Mouse (Mus musculus): ENCODE data around the gene Setdb1. TPM values are rescaled to one million over a fixed set of nuclear protein-coding genes. Genes with fewer than 3 reads are reported as not detected.

Setdb1 gene
- total RNA-seq, 2 experiments from 2014 or later, result 28.9 to 40.6 TPM

DNA sequence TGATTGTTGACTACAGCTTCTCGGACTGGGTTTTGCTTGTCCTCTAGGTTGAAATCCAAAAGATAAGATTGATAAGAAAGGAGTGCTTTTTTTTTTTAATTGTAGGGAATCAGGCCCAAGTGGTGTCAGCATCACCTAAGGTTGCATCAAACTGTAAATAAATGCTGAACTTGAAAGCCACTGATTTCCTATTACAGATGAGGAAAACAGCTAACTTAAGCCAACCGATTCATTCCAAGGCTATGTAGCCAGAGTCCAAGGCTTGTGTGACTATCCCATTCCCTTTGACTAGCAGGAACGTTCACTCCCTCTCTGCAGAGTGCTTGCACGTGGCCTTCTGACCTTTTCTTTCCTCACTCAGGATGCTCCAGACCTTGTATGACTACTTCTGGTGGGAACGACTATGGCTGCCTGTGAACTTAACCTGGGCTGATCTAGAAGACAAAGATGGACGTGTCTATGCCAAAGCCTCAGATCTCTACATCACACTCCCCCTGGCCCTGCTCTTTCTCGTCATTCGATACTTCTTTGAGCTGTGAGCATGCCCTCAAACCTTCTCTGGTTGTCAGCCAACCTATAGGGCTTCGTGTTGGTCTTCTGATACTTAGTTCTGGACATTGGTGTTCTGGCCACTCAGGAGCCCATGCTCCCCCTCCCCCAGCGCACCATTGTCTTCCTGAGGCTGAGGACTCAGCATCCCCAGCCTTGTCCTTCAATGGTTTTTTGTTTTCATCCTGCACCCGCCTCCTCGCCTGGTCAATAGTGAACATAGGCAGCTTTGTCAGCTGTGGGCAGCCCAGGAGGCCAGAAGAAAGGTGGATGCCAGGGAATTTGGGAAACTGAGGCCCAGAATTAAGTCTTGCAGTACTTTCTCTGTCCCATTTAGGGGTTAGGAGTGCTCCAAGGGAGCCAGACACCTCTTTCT lies 37.0 kb downstream of the Setdb1 start:
- no peak for ATAC-seq (replicated peaks; ENCODE audit: poor library complexity, severe bottlenecking)

DNA sequence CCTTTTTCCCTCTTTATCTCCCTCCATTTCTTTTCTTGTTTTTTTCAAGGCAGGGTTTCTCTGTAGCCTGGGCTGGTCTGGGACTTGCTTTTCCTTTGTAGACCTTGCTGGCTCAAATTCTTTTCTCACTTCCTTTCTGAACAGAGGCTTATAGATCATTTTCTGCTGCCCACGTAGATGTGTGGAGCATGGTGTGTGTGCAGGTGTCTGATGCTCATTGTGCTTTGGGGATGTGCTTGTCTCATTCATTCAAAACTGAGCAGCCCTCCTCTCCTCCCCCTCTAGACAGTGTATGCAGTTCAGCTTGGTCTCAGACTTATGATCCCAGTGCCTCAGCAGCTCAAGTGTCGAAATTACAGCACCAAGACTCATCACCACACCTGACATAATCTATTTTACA lies 37.9 kb downstream of the Setdb1 start:
- ATAC-seq (replicated peaks; ENCODE audit: poor library complexity, severe bottlenecking), result no peak

DNA sequence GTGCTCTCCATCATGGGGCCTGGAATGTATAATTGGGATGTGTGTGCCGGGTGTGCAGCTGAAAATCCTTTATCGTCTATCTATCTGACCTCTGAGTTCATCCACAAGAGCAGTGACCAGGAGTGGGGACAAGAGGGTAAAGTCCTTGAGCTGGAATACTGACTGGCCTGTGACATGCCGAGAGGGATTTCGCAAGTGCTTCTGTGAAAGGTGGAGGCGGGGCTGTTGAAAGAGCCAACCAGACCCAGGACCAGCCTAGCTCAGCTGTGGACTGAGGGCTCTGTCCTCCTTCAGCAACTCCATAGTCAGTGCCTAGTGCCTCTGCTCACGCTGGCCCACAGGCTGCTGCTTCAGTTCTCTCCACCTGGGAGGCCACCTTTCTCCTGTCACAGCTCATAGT lies 38.5 kb downstream of the Setdb1 start:
- ATAC-seq (replicated peaks; ENCODE audit: poor library complexity, severe bottlenecking), result peak; percentile 50

DNA sequence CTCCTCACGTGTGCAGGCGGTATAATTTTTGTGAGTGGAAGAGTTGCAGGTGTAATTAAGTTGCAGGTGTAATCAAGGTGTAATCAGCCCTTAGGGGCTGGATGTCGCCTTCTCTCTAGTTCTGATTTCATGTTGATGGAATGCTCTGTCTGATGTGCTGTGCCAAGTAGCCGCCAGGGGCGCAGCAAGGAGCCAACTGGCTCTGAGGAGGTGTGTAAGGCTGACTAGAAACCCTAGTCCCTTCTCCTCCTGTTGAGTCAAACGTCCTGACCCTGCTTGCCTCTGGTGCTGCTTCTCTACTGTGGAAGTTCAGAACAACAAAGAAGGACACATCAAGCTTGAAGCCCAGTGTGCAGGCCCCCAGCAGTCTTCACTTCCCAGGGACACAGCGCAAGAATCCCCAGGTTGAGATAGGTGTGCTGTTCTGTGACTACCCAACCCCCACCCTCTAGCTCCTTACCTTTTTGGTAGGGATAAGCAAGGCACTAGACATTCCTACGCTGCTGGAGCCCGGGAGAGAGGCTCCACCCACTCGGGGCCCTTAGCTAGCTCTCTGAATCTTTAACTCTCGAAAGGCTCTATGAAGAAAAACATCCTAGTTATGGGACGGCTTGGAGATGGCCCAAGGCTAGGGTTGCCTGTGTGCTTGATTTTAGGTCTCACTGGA lies 39.5 kb downstream of the Setdb1 start:
- ATAC-seq (replicated peaks; ENCODE audit: poor library complexity, severe bottlenecking), result 0 out of 2 replicates have a peak, but pooled peaks have one; percentile 12

DNA sequence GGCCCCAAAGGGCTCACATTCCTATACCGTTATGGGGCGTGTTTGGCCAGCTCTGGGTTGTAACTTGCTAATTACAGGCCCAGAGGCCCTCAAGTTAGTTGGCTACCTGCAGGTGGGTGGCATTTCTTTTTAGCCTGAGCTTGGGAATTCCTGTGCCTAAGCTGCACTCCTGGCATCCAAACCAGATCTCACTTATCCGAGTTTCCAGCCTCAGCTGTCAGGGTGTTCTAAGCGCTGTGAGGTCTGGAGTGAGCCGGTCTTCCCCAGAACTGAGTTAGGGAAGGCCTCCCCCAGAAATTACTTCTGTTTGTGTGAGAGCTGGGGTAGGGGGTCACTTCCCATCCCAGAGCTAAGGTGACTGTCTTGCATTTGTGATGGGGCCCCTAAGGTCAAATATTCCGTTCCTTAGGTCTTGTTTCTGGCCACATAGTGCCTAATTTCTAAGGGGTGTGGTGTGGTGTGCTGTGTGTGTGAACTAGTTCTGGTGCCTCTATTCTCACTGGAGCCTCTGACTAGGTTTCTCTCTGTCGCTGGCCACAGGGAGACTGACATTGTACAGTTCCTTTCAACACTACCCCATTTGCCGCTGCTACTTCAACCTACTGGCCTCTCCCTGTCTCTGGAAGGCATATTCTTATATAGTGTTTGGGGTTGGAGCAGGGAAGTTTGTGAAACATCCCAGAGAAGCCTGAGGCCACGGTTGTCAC lies 41.0 kb downstream of the Setdb1 start:
- no peak for ATAC-seq (replicated peaks; ENCODE audit: poor library complexity, severe bottlenecking)

DNA sequence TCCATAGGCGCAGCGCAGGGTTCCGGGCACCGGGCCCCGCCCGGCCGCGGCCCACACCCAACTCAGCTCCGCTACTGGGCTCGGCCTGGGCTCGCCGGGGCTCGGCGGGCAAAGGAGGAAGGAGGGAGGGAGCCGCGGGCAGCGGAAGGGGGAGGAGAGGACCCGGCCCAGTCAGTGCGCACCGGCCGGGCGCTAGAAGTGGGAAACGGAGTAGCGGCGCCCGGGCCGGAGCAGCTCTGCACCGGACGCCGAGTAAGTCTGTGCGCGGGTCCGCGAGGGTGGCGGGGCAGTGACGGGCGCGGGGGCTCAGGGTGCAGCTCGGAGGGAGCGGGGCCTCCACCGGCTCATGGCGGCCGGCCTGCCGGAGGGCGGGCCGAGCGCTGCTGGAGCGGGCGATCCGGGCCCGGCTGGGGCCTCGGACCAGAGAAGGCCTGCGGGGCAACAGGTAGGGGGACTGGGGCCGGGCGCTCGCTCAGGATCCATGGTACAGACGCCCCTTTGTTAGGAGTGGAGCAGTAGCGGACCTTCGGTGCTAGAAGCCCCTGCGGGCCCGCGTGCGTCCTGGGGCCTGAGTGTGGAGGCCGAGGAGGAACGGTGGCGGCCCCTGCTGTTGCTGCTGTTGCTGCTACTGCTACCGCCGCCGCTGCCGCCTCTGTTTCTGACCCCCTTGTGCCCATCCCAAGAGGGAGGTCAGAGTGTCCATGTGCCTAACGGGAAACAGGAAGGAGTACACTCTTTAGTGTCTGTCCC lies 41.7 kb downstream of the Setdb1 start:
- ATAC-seq (replicated peaks; ENCODE audit: poor library complexity, severe bottlenecking), result peak; percentile 67

DNA sequence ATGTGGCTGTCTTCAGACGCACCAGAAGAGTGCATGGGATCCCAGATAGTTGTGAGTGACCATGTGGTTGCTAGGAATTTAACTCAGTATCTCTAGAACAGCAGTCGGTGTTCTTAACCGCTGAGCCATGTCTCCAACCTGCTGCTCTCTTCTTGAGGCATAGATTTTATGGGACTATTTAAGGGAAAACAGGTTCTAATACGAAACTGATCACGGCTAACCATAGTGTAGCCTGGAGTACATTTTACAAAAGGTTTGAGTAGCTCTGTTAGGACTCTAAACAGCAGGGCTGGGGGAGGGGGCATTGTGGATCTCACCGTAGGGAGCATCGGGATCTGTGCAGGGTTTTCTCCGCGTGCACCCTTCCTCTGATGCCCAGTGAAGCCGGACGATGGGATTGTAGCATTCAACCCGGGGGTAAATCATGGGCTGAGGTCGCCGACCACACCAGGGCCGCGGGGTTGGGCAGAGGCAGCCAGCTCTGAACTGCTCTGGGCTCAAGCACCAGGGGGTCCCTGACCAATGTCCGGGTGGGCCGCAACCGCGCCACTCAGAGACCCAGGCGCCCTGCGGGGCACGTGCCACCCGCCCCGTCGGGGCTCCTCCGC lies 42.4 kb downstream of the Setdb1 start, which contains the start of gene Cers2:
Gene Cers2 (plus strand): TSS at position 306 of the 608 bp plus-strand sequence.
- ATAC-seq (replicated peaks; ENCODE audit: poor library complexity, severe bottlenecking), result no peak

DNA sequence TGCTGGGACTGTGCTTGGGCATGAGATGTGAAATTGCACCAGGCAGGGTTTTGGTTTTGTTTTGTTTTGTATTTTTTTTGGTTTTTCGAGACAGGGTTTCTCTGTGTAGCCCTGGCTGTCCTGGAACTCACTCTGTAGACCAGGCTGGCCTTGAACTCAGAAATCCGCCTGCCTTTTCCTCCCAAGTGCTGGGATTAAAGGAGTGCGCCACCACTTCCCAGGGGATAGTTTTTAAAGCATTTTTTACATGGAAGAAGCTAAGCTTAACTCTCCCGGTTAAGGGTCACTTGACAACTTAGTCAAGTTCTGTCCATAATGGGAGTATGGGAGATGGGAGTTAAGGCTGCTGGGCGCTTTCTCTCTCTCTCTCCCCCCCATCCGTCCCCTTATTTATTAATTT lies 42.9 kb downstream of the Setdb1 start:
- ATAC-seq (replicated peaks; ENCODE audit: poor library complexity, severe bottlenecking), result no peak

DNA sequence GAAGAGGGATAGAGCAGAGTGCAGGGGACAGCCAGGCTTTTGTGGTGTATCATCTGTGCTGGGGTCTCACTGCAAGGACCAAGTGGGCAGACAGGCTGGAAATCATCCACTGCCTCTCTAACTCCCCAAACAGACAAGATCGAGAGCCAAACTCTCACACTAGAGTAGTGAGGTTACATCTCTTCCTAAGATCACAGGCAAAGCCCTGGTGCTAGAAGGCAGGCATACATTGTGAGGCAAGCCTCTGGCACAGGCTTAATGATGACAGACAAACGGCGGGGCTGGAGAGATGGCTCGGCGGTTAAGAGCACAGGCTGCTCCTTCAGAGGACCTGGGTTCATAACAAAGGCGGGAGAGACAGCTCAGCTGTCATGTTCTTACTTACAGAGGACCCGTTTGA lies 43.5 kb downstream of the Setdb1 start:
- ATAC-seq (replicated peaks; ENCODE audit: poor library complexity, severe bottlenecking), result no peak

DNA sequence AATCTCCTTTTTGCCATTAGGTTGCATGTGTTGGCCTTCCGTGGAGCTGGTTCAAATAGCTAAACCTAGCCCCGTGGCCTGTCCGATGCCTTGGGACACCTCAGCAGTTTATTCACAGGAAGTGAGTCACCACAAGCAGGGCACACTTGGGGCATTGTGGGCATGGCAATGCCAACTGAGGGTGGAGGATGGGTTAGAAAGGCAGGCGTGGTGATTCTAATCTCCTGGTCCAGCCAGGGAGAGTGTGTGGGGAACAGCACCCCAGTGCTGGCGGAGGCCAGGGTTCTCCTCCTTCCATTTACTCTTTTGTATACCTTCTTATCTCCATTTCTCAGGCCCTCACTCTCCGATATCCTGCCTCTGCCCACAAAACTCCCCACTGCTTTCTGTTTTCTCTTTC lies 44.4 kb downstream of the Setdb1 start:
- ATAC-seq (replicated peaks; ENCODE audit: poor library complexity, severe bottlenecking), result peak; percentile 68

DNA sequence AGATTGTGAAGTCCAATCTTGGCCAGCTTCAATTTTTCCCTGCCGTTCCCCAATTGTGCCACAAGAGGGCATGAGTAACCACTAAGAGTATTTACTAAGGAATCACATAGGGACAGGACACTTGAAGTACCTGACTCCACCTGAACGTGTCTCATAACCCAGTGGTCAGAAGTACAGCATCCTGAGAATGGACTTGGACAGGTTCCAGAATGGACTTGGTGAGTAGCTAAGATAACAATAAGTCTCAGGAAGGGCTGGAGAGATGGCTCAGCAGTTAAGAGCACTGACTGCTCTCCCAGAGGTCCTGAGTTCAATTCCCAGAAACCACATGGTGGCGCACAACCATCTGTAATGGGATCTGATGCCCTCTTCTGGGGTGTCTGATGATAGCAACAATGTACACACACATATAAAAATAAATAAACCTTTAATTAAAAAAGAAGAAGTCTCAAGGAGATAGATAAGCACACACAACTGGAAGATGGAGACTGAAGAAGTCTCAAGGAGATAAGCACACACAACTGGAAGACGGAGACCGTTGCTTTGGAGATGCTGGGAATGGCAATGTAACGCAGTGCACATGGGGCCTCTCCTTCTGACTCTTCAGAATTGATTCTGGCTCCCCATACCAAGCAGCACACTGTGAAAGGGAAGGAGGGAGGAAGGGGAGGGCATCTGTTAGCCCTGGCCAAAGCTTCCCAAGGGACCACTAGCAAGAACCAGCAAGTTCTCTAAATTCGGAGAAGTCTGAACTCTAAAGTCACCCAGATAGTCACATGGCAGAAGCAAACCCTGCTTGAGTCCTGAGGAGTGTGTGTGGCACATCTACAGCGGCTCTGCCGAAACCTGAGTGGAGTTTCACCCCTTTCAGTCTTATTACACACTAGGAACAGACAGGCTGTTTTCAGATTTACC lies 45.8 kb downstream of the Setdb1 start:
- ATAC-seq (replicated peaks; ENCODE audit: poor library complexity, severe bottlenecking), result peak; percentile 23; the same call in 1 of the 2 replicates

DNA sequence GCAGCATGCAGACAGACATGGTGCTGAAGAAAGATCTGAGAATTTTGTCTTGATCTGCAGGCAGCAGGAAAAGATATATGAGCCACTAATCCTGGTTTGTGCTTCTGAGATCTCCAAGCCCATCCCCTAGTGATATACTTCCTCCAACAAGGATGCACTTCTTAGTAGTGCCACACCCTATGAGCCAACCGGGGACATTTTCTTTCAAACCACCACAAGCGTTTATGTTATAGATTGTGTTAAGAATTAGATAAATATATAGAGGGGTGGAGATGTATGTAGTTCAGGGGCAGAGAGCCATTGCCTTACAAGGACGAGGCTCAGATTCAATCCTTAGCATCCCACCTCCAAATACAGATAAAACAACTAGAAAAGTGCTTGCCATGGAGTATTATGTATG lies 46.5 kb downstream of the Setdb1 start:
- ATAC-seq (replicated peaks; ENCODE audit: poor library complexity, severe bottlenecking), result no peak

DNA sequence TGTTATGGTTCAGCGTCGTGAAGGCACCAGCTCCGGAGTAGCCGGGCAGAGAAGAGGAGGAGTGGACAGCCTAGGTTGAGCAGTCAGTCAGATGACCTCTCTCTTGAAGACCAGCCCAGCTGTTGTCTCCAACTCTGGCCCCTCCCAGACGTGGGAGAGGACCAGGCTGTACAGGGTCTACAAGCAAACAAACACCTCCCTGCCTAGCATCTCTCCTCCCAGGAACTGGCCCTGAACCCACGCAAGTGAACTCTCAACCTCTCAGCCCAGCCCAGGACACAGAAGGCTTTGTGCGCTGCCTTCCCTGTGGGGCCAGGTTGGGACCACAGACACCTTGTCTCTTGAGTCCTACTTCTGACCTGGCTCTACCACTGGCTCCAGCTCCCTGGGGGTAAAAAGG lies 49.9 kb downstream of the Setdb1 start, which contains the start of gene Anxa9:
Gene Anxa9 (minus strand): TSS at position 77 of the 400 bp plus-strand sequence.
- no peak for ATAC-seq (replicated peaks; ENCODE audit: poor library complexity, severe bottlenecking)

DNA sequence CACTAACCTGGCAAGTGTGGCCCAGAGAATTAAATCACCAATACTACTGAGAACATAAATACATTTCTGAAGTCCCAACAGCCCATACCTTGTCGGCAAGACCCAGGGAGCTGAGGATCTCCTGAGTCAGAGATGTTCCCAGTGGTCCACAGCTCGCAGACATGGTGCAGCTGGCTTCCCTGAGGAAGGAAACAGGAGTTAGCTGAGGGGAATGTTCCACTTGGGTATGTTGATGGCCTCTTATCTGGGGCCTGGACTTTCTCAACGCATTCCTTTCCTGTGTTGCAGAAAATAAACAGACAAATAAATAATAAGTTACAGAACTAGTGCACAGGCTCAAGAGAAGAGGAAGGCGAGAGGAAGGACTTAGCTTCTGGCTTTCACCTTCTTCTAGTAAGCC lies 50.8 kb downstream of the Setdb1 start:
- no peak for ATAC-seq (replicated peaks; ENCODE audit: poor library complexity, severe bottlenecking)

DNA sequence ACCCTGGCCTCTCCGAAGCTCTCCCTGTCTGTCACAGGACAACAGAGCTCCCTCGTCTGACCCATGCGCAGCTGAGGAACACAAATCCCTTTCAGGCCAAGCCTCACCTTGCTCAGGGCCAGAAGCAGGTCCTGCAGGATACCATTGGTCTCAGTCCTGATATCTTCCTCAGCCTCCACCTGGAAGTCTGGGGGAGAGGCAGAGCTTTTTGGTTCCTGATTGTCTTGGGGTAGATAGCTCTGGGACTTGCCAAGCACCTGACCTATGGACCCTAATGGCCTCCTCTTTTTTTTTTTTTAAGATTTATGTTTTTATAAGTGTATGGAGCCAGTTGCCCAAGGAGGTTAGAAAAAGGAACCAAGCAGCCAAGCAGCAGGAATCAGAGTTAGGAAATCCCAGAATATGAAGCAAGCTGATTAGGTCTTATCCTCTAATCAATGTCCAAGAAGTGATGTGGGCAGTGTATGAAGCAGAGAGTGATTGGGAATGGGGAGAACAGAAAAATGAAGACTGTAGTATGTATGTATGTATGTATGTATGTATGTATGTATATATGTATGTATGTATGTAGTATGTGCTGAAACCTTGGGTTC lies 55.7 kb downstream of the Setdb1 start:
- peak; percentile 52; the same call in 1 of the 2 replicates for ATAC-seq (replicated peaks; ENCODE audit: poor library complexity, severe bottlenecking)

DNA sequence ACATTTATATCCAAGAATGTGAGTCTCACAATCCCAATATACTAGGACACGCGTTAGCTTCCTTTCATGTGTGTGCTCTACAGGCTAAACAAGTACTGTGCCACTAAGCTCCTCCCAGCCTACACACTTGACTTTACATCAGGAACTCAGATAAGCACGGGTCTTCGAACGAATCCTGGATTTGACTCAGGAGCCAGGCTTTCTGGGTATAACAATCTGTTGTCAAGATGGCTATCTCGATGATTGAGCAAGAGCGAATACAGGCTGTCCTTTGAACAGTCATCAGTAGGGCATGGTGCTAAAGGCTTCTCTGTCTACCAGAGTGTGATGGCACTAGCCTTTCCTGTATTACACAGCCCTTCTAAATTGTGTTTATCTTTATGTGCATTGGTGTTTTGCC lies 59.0 kb downstream of the Setdb1 start:
- no peak for ATAC-seq (replicated peaks; ENCODE audit: poor library complexity, severe bottlenecking)

DNA sequence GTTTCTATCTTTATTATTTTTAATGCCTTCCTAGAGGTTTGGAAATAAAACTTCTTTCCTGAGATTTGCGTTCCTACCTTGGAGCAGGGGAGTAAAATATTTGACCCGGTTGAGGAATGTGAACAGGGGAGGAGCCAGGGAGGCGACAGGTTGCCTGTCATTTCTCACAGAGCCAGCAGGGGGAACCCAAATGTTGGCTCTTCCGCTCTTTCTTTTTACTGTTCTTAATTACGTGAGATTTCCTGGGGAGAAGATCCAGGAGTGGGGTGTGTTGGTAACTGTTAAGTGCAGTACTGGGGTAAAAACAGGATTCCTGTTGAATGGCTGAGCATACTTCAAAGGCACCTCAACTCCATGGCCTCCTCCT lies 60.9 kb downstream of the Setdb1 start:
- ATAC-seq (replicated peaks; ENCODE audit: poor library complexity, severe bottlenecking), result no peak

Measured in granulocyte monocyte progenitor cell, adult 5-6 weeks (primary cell).